Mouse (Mus musculus): ENCODE results near the gene Tmem207.

- no peak for TF ChIP-seq CTCF (IDR thresholded peaks at IDR 0.05; ENCODE audit: low read depth, low read length)
- no peak for TF ChIP-seq POLR2A (IDR thresholded peaks at IDR 0.05; ENCODE audit: extremely low read depth, insufficient read depth, low read length)
Observed at GRCm38 (mm10) chr16:26569387-26569978, 42.9 kb upstream of the Tmem207 start.
